ENCODE assay signal across 7 mouse cellular contexts in the genomic region with DNA sequence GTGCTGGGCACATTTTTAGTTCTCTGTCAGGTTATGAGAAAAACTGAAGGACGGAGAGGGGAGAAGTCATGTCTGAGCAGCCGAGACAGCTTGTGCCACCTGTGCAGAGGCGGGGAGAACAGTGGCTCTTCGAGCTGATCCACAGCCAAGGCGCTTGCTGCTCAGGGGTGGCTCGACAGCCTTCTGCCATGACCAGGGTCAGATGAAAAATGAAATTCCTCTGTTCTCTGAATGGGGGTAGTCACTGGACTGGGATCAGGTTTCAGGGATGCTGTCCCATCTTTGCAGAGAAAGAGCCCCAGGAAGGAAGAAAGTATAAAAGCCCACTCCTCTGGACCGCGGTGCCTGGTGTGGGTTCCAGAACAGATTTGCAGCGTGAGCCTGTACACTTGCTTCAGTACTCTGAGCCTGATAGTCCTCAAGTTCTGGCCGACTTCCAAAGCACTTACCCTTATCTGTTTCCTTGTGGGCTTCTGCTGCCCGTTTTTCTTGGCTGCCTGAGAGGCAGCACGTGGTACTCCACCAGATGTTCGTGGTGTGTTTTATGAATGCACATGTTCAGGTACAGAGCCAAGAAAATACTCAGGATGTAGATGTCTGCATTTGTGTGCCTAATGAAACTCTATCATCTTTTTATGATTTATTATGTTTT. TPM values are rescaled to one million over a fixed set of nuclear protein-coding genes. Genes with fewer than 3 reads are reported as not detected.
DNase-seq lines count a peak whose midpoint lies in the region; ATAC-seq and TF ChIP-seq lines count a peak whose summit lies in the region.

No protein-coding gene starts in this region.

- peak; percentile 68 for DNase-seq in urinary bladder, postnatal 14 days (ENCODE audit: low spot score)
- DNase-seq in urinary bladder, postnatal 10 days (ENCODE audit: low spot score) = no peak
- DNase-seq in cerebellum, postnatal 14 days = peak; percentile 73 to 74
- DNase-seq in heart, postnatal 10 days = peak; percentile 88 to 90
- peak; percentile 64 for DNase-seq in lung, adult 2 months
- peak; percentile 18 for DNase-seq in thymus, postnatal 25 days

- no peak for TF ChIP-seq CTCF in lung, adult 2 months (IDR thresholded peaks at IDR 0.05; ENCODE audit: insufficient read depth, low read length)

- TF ChIP-seq POLR2A in lung, adult 2 months (IDR thresholded peaks at IDR 0.05; ENCODE audit: borderline replicate concordance, extremely low read depth, low read depth, low read length) = no peak

- H3K4me1 ChIP-seq in lung, adult 2 months (ENCODE audit: control insufficient read depth, insufficient read depth, low read length) = no peaks in the 10 kb centered on the region

- no peak overlapping the region for H3K4me3 ChIP-seq in lung, adult 2 months (replicated peaks; ENCODE audit: extremely low read depth, low read depth, low read length)

- intact Hi-C loops in heart, postnatal 10 days (cut with DNase I) = loop anchor here (5.0 kb wide), 1 partner anchor 48 kb away; no protein-coding TSS in a partner anchor

- 10% methylated on average over 13 of the region's 13 CpGs for WGBS in lung, adult 2 months

- ATAC-seq in activated CD4-positive, CD25-positive, alpha-beta regulatory T cell, adult 4 months = no peak

RNA-seq across cellular contexts. Expression of gene Ak4, which starts 20.8 kb away (rescaled TPM):
- total RNA-seq in heart, postnatal 10 days (2021) = 10 to 100 TPM; 10.1 to 14.5 TPM
- 1.6 and 1.7 TPM in 2 replicates for polyA plus RNA-seq in lung, adult 2 months (2012; rRNA removed)
- polyA plus RNA-seq in activated CD4-positive, CD25-positive, alpha-beta regulatory T cell, adult 4 months (2017; shearing (Covaris generic)) = under 1 TPM in 1 of 2 experiments, not detected in 1; 0.59 TPM

RNA-seq across cellular contexts. Expression of gene Dnajc6, which starts 56.6 kb away (rescaled TPM):
- total RNA-seq in heart, postnatal 10 days (2021) = under 1 TPM; 0.50 to 0.55 TPM
- 1.2 and 1.9 TPM in 2 replicates for polyA plus RNA-seq in lung, adult 2 months (2012; rRNA removed)
- polyA plus RNA-seq in activated CD4-positive, CD25-positive, alpha-beta regulatory T cell, adult 4 months (2017; shearing (Covaris generic)) = 1 to 10 TPM; 1.8 to 1.9 TPM
